ENCODE assay signal across 16 mouse cellular contexts in the genomic region with DNA sequence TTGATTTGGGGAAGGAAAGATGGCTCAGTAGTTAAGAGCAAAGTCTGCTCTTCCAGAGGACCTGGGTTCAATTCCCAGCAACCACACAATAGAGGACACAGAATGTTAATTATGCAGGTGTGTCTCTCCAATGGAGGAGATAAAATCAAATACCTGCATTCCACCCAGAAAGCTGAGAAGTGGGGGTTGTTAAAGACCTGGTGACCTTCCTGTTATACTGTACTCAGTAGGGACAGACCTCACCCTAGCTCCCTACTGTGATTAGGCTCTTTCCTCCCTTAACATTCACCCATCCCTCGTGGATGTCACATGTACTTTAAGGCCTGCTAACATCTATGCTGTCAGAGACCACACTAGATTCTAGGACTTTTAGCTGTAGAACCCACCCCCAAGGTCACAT.
"Had no signal": no experiment of that assay in that cellular context is flagged by ENCODE, and none has a peak within 500 bp of the region (broad histone marks: within the 10 kb centered on the region; RNA-seq: fewer than 3 reads in every experiment).

No protein-coding gene starts in this region.

- H3K9me3 ChIP-seq: midbrain, embryonic 12.5 days; neural tube, embryonic 12.5 days had no signal

- DNase-seq: lung, adult 18-20 months; lung, embryonic 14.5 days; lung, postnatal 10 days; lung, postnatal 4 days; midbrain, embryonic 14.5 days; retina, postnatal 1 day; right cerebral cortex, adult 18-20 months; right cerebral cortex, postnatal 25 days; right cerebral cortex, postnatal 4 days; spleen, adult 18-20 months; thymus, adult 18-20 months; thymus, postnatal 14 days; thymus, postnatal 36 days had no signal

- H3K27ac ChIP-seq: midbrain, embryonic 12.5 days; neural tube, embryonic 12.5 days had no signal

- H3K4me3 ChIP-seq: midbrain, embryonic 12.5 days; neural tube, embryonic 12.5 days had no signal

- ATAC-seq: midbrain, embryonic 16.5 days had no signal

- H3K4me2 ChIP-seq: lung, embryonic 14.5 days; midbrain, embryonic 12.5 days; neural tube, embryonic 12.5 days had no signal

- H3K27me3 ChIP-seq: midbrain, embryonic 12.5 days; neural tube, embryonic 12.5 days had no signal

- H3K9ac ChIP-seq: lung, embryonic 14.5 days; midbrain, embryonic 12.5 days; neural tube, embryonic 12.5 days had no signal
